Mouse (Mus musculus) kidney, adult 2 months (tissue): ENCODE data around the gene Reep1.

Experiments used
- CTCF ChIP-seq: fragments of 200-500 bp; conservative IDR thresholded peaks from 2 replicates; pipeline ENCODE4 v1.5.1; 2011; ENCODE audit warnings: low read depth, mild to moderate bottlenecking, control low read depth, low read length, moderate library complexity, mixed read lengths; ENCODE audit not compliant: insufficient read depth, insufficient read length
- POLR2A ChIP-seq: fragments of 200-500 bp; IDR thresholded peaks from one replicate; pipeline ENCODE4 v1.6.1; 2011; ENCODE audit warnings: low read depth, low read length, control low read depth

DNA sequence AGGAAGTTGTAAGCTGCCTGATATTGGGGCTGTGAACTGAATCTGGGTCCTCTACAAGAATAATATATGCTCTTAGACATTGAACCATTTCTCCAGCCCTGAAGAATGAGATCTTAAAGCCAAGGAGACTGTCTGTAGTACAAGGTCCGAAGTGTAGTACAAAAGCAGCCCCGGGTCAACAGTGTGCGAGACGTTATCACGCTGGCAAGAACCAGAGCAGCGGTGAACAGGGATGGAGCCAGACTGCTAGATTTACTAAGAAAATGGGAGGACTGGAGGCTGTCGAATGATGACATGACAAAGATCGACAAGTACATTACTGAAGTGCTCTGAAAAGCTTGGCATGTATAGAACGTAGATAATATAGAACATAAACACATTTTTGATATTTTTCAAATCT, 122.4 kb downstream of the Reep1 start:
- TF ChIP-seq CTCF, result no peak
- TF ChIP-seq POLR2A, result no peak
